Mouse (Mus musculus) CH12.LX (cell line): ENCODE measurements at regions not wholly inside any gene's neighbourhood (a gene's known extent, or its start where the extent isn't known, plus 50 kb on each side); places are given as distances from the start of the nearest gene placed in this dataset.

Experiments
- DNase-seq: peaks from one replicate; pipeline ENCODE4 v3.0.0-alpha.2; 2013; ENCODE audit errors: extremely low read depth
- H3K27ac ChIP-seq: 2 replicates; pipeline ENCODE4 v1.5.1; 2012; ENCODE audit warnings: low read depth, mild to moderate bottlenecking, control low read depth, moderate library complexity; ENCODE audit not compliant: insufficient read depth
- H3K27me3 ChIP-seq: replicated peaks from 2 replicates; pipeline ENCODE3; 2012; ENCODE audit warnings: inconsistent platforms
- H3K36me3 ChIP-seq, 2 experiments: replicated peaks in 1 of 2; 2 replicates each; pipeline versions ENCODE3 to v1.6.1; 2012; ENCODE audit warnings: inconsistent platforms in 1 of 2, low read length in 1 of 2, mild to moderate bottlenecking in 1 of 2, mixed read lengths in 1 of 2, moderate library complexity in 1 of 2; ENCODE audit not compliant: control insufficient read depth in 1 of 2, insufficient read depth in 1 of 2
- H3K4me1 ChIP-seq, 2 experiments: 2 replicates each; pipeline ENCODE4 v1.6.1; 2012; ENCODE audit warnings: inconsistent platforms in 1 of 2, moderate library complexity in 1 of 2; ENCODE audit not compliant: insufficient read depth in 2 of 2, control insufficient read depth in 1 of 2
- H3K4me2 ChIP-seq: 2 replicates; pipeline ENCODE4 v1.6.1; 2012; ENCODE audit warnings: low read depth, mild to moderate bottlenecking, control low read depth; ENCODE audit not compliant: poor library complexity, insufficient read depth, severe bottlenecking
- H3K4me3 ChIP-seq, 3 experiments: fragments of 150-350 bp in 1 of 3; sonication (generic) in 1 of 3; replicated peaks in 1 of 3; 2 replicates each; pipeline versions ENCODE3 to v1.5.1; 2011 to 2012; ENCODE audit warnings: low read depth in 2 of 3, low read length in 2 of 3, mild to moderate bottlenecking in 2 of 3, moderate library complexity in 2 of 3, control low read depth in 1 of 3, improper control_type of control experiment in 1 of 3, inconsistent platforms in 1 of 3, mixed read lengths in 1 of 3; ENCODE audit not compliant: poor library complexity in 1 of 3
- H3K79me2 ChIP-seq: replicated peaks from 2 replicates; pipeline ENCODE4 v1.6.1; 2012; ENCODE audit warnings: mild to moderate bottlenecking, moderate library complexity; ENCODE audit not compliant: control insufficient read depth, poor library complexity, insufficient read depth, severe bottlenecking; ENCODE audit errors: extremely low read depth
- H3K9ac ChIP-seq: 2 replicates; pipeline ENCODE4 v1.6.1; 2012; ENCODE audit warnings: low read depth, mild to moderate bottlenecking, control low read depth, moderate library complexity; ENCODE audit not compliant: insufficient read depth
- H3K9me3 ChIP-seq: replicated peaks from 2 replicates; pipeline ENCODE3; 2012; ENCODE audit warnings: low read length, inconsistent platforms, mixed read lengths
- BHLHE40 ChIP-seq: IDR thresholded peaks from 2 replicates; pipeline ENCODE4 v1.6.1; 2011; ENCODE audit warnings: mild to moderate bottlenecking, low read depth, low read length, improper control_type of control experiment
- E2F4 ChIP-seq: IDR thresholded peaks from 2 replicates; pipeline ENCODE4 v1.6.1; 2011; ENCODE audit warnings: low read depth, low read length, improper control_type of control experiment; ENCODE audit not compliant: insufficient replicate concordance
- GABPA ChIP-seq: IDR thresholded peaks from 2 replicates; pipeline ENCODE4 v1.6.1; 2012; ENCODE audit warnings: low read depth, low read length, improper control_type of control experiment, inconsistent platforms; ENCODE audit not compliant: insufficient replicate concordance
- HCFC1 ChIP-seq: IDR thresholded peaks from 2 replicates; pipeline ENCODE4 v1.6.1; 2012; ENCODE audit warnings: low read depth, mild to moderate bottlenecking, inconsistent platforms, low read length, improper control_type of control experiment
- IRF4 ChIP-seq: IDR thresholded peaks from 2 replicates; pipeline ENCODE4 v1.6.1; 2014; ENCODE audit warnings: low read depth, mild to moderate bottlenecking, inconsistent platforms, low read length, improper control_type of control experiment
- JUND ChIP-seq: conservative IDR thresholded peaks from 2 replicates; pipeline ENCODE4 v1.6.1; 2011; ENCODE audit warnings: low read depth, low read length, improper control_type of control experiment
- KAT2A ChIP-seq: IDR thresholded peaks from 2 replicates; pipeline ENCODE4 v1.6.1; 2012; ENCODE audit warnings: low read length, improper control_type of control experiment, inconsistent platforms; ENCODE audit not compliant: insufficient replicate concordance
- MAFK ChIP-seq: IDR thresholded peaks from 2 replicates; pipeline ENCODE4 v1.6.1; 2011; ENCODE audit warnings: low read length, improper control_type of control experiment; ENCODE audit not compliant: insufficient replicate concordance
- MEF2A ChIP-seq: IDR thresholded peaks from 2 replicates; pipeline ENCODE4 v1.6.1; 2014; ENCODE audit warnings: low read depth, mild to moderate bottlenecking, inconsistent platforms, low read length, improper control_type of control experiment, borderline replicate concordance
- NELFE ChIP-seq: IDR thresholded peaks from 2 replicates; pipeline ENCODE4 v1.6.1; 2011; ENCODE audit warnings: low read depth, low read length, improper control_type of control experiment
- NRF1 ChIP-seq: IDR thresholded peaks from 2 replicates; pipeline ENCODE4 v1.6.1; 2014; ENCODE audit warnings: low read depth, mild to moderate bottlenecking, inconsistent platforms, low read length, improper control_type of control experiment, moderate library complexity
- POLR2AphosphoS2 ChIP-seq: IDR thresholded peaks from 2 replicates; pipeline ENCODE4 v1.6.1; 2011; ENCODE audit warnings: low read depth, low read length, improper control_type of control experiment
- RAD21 ChIP-seq: IDR thresholded peaks from 2 replicates; pipeline ENCODE4 v1.6.1; 2011; ENCODE audit warnings: low read depth, mild to moderate bottlenecking, low read length, improper control_type of control experiment, moderate library complexity
- RCOR1 ChIP-seq: conservative IDR thresholded peaks from 2 replicates; pipeline ENCODE4 v1.6.1; 2012; ENCODE audit warnings: low read depth, mild to moderate bottlenecking, inconsistent platforms, low read length, improper control_type of control experiment
- SIN3A ChIP-seq: IDR thresholded peaks from 2 replicates; pipeline ENCODE4 v1.6.1; 2012; ENCODE audit warnings: low read length, improper control_type of control experiment, inconsistent platforms
- UBTF ChIP-seq: IDR thresholded peaks from 2 replicates; pipeline ENCODE4 v1.6.1; 2012; ENCODE audit warnings: low read depth, mild to moderate bottlenecking, inconsistent platforms, low read length, improper control_type of control experiment, moderate library complexity
- USF2 ChIP-seq: conservative IDR thresholded peaks from 2 replicates; pipeline ENCODE4 v1.6.1; 2011; ENCODE audit warnings: low read depth, low read length, improper control_type of control experiment
- ZC3H11A ChIP-seq: IDR thresholded peaks from 2 replicates; pipeline ENCODE4 v1.6.1; 2012; ENCODE audit warnings: low read depth, mild to moderate bottlenecking, inconsistent platforms, low read length, improper control_type of control experiment
- ZNF384 ChIP-seq: IDR thresholded peaks from 2 replicates; pipeline ENCODE4 v1.6.1; 2012; ENCODE audit warnings: low read depth, low read length, improper control_type of control experiment, inconsistent platforms
- dilution Hi-C: fragments of 300-500 bp; cut with MboI; formaldehyde crosslinking; loops from 2 replicates; pipeline ENCODE4 v1.14.3; 2020; ENCODE audit warnings: low sequenced_read_pairs; ENCODE audit not compliant: extremely low pct_unique_long_range_greater_than_20kb, extremely low pct_ligation_motif_present
- in situ Hi-C: fragments of 300-500 bp; cut with MboI; formaldehyde crosslinking; loops from 3 replicates; pipeline ENCODE4 v1.14.3; 2019; ENCODE audit warnings: low sequenced_read_pairs, low pct_ligation_motif_present, low pct_unique_long_range_greater_than_20kb, mixed read lengths

- dilution Hi-C loops, result no loop called here
- TF ChIP-seq KAT2A (no peak), E2F4 (no peak), USF2 (no peak), MEF2A (no peak), NELFE (no peak), ZC3H11A (no peak)
These were observed 110.0 kb upstream of the Hs3st5 start for GRCm38 (mm10) chr10:36396576-36396975.

GRCm38 (mm10) chr10:36408001-36408400 lies 98.6 kb upstream of the Hs3st5 start:
- H3K36me3 ChIP-seq, result no peaks in the 10 kb centered on the region
- H3K27me3 ChIP-seq, result no peaks in the 10 kb centered on the region
- H3K9me3 ChIP-seq, result no peaks in the 10 kb centered on the region
- in situ Hi-C loops (no loop called here), dilution Hi-C loops (no loop called here)
- no peak overlapping the region for H3K4me3 ChIP-seq
- no peak overlapping the region for H3K9ac ChIP-seq
- H3K27ac ChIP-seq, result no peak overlapping the region
- peaks cover 0 to 5% of the 10 kb centered on the region in 2 experiments; a peak in 1 of 4 replicates for H3K4me1 ChIP-seq
- no peak for DNase-seq
- TF ChIP-seq ZC3H11A (no peak), JUND (no peak), MAFK (no peak), SIN3A (no peak), RAD21 (no peak), MEF2A (no peak), ZNF384 (no peak), IRF4 (no peak), NRF1 (no peak), HCFC1 (no peak), KAT2A (no peak), POLR2AphosphoS2 (no peak), RCOR1 (no peak), UBTF (no peak), USF2 (no peak), GABPA (no peak), BHLHE40 (no peak)
- H3K4me2 ChIP-seq, result no peak overlapping the region
- H3K79me2 ChIP-seq, result no peaks in the 10 kb centered on the region

More at GRCm38 (mm10) chr10:36396576-36396975, 110.0 kb upstream of the Hs3st5 start:
- no peak for DNase-seq
- no peaks in the 10 kb centered on the region for H3K36me3 ChIP-seq
- H3K9me3 ChIP-seq, result no peaks in the 10 kb centered on the region
- no peaks in the 10 kb centered on the region for H3K27me3 ChIP-seq
- in situ Hi-C loops, result no loop called here
- H3K9ac ChIP-seq, result no peak overlapping the region
- no peak overlapping the region for H3K27ac ChIP-seq
- no peaks in the 10 kb centered on the region for H3K79me2 ChIP-seq
- no peaks in the 10 kb centered on the region for H3K4me1 ChIP-seq
- H3K4me2 ChIP-seq, result no peak overlapping the region
- H3K4me3 ChIP-seq, result no peak overlapping the region
